Mouse (Mus musculus): Measurements from ENCODE around the gene Cdkn3.

- TF ChIP-seq CTCF (IDR thresholded peaks at IDR 0.05; ENCODE audit: low read depth) = no peak
- TF ChIP-seq EP300 (IDR thresholded peaks at IDR 0.05; ENCODE audit: low read depth) = no peak
Observed at GRCm38 (mm10) chr14:46718483-46718922, 41.8 kb upstream of the Cdkn3 start.
